ENCODE assay signal across 1 mouse cellular context in genomic region chr19:41980422-41980818, GRCm38 (mm10).
TF ChIP-seq lines count a peak whose summit lies in the region.

No protein-coding gene starts in this region.

TF ChIP-seq in MEL, 35 proteins besides CTCF, POLR2A, EP300 and RAD21:
- TF ChIP-seq NRF1 (IDR thresholded peaks at IDR 0.05; ENCODE audit: insufficient read depth, low read depth, low read length, poor library complexity, severe bottlenecking) (no peak), MXI1 (IDR thresholded peaks at IDR 0.05; ENCODE audit: low read depth, low read length) (peak; percentile 89), POLR2AphosphoS2 (IDR thresholded peaks at IDR 0.05; ENCODE audit: low read length) (no peak), ELF1 (IDR thresholded peaks at IDR 0.05; ENCODE audit: low read depth, low read length) (peak; percentile 60; the same call in 1 of the 2 replicates), RCOR1 (IDR thresholded peaks at IDR 0.05; ENCODE audit: low read depth, low read length) (no peak), SIN3A (IDR thresholded peaks at IDR 0.05; ENCODE audit: low read length) (peak; percentile 81; the same call in 1 of the 2 replicates), SMC3 (IDR thresholded peaks at IDR 0.05; ENCODE audit: low read depth, low read length) (no peak)
